Mouse (Mus musculus): ENCODE data around the gene Ormdl1. TPM values are rescaled to one million over a fixed set of nuclear protein-coding genes. Genes with fewer than 3 reads are reported as not detected.
A peak's percentile ranks its signal among the peaks of the same experiment; 100 is the strongest.
"Not testable (repeated sequence)": the region's sequence is repeated elsewhere in the genome, so short reads cannot be mapped to it uniquely, and the experiment has no call there.

The Ormdl1 gene
- polyA plus RNA-seq, 1 experiment from 2014 or later = 48.4 TPM

DNA sequence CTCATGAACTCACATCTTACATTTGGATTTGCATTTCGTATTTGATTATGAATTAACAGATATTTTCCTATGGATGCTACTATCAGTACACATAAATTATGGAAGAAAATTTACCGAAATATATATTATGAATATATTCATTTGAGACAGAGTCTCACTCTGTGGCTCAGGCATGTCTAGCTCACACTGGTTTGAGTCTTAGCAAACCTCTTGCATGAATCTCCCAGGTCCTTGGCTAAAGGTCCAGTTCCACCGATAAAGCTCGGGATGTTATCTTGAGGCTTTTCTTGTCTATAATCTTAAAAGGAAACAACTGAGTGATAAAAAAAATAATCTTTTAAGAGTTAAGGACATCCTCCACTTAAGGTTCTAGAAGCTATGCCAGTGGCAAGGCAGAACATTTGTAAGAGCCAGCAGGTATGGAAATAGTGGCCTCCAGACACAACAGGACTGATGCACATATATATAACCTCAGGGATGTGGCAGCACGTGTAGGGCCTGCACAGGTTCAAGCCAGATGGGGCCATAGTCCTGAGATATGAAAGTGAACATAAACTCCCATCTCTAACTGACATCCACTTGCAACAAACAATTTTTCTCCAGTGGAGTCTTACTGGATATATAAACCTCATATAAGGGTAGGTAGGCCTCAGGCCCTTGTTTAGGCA, 28.1 kb downstream of the Ormdl1 start:
- Histone ChIP-seq H3K9me3 (no peaks in the 10 kb centered on the region), H3K4me2 (no peak overlapping the region), H3K9ac (replicated peaks) (no peak overlapping the region), H3K36me3 (peaks cover 14% of the 10 kb centered on the region), H3K27ac (no peak overlapping the region), H3K4me3 (replicated peaks) (no peak overlapping the region), H3K4me1 (replicated peaks) (no peaks in the 10 kb centered on the region), H3K27me3 (no peaks in the 10 kb centered on the region)
- WGBS = 97% methylated on average over 5 of the region's 5 CpGs
- no peak for ATAC-seq (ENCODE audit: insufficient number of reproducible peaks, insufficient read depth, low FRiP score, low TSS enrichment, low read depth)

DNA sequence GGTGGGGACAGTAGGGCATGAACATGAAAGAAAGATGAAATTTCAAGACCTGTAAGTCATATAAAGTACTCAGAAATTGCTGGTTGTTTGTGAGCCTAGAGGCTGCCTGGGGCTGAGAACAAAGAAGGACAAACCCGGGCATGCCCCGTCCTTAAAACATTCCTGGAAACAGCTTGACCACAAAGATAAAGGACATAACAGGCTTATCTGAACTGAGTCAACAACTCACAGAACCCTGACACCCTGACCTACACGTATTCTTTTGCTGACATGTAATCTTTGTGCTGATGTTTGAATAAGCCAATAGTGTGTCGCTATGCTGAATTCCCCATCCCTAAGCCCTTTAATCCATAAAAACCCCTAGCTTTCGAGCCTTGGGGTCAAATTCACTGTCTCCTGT, 36.6 kb downstream of the Ormdl1 start:
- H3K9me3 ChIP-seq; H3K27ac ChIP-seq; H3K4me2 ChIP-seq; H3K4me1 ChIP-seq (replicated peaks); H3K36me3 ChIP-seq; ATAC-seq (ENCODE audit: insufficient number of reproducible peaks, insufficient read depth, low FRiP score, low TSS enrichment, low read depth); H3K27me3 ChIP-seq; H3K9ac ChIP-seq (replicated peaks); H3K4me3 ChIP-seq (replicated peaks): not testable (repeated sequence)
- WGBS = 90% methylated on average over 5 of the region's 5 CpGs

DNA sequence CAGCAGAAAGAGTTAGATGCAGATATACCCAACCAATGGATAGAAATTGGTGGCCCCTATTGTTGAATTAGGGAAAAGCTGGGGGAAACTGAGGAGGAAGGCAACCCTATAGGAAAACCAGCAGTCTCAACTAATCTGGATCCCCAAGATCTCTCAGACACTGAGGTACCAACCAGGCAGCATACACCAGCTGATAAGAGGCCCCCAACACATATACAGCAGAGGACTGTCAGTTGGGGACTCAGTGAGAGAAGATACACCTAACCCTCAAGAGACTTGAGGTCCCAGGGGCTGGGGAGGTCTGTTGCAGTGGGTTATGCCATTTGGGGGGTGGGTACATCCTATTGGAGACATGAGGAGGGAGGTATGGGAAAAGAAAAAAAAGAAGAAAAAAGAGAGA, 38.6 kb downstream of the Ormdl1 start:
- Histone ChIP-seq H3K27me3 (no peaks in the 10 kb centered on the region), H3K4me3 (replicated peaks) (no peak overlapping the region), H3K4me2 (no peak overlapping the region), H3K27ac (no peak overlapping the region), H3K9ac (replicated peaks) (no peak overlapping the region), H3K4me1 (replicated peaks) (no peaks in the 10 kb centered on the region), H3K36me3 (peaks cover 3% of the 10 kb centered on the region), H3K9me3 (no peaks in the 10 kb centered on the region)
- ATAC-seq (ENCODE audit: insufficient number of reproducible peaks, insufficient read depth, low FRiP score, low TSS enrichment, low read depth) = no peak

DNA sequence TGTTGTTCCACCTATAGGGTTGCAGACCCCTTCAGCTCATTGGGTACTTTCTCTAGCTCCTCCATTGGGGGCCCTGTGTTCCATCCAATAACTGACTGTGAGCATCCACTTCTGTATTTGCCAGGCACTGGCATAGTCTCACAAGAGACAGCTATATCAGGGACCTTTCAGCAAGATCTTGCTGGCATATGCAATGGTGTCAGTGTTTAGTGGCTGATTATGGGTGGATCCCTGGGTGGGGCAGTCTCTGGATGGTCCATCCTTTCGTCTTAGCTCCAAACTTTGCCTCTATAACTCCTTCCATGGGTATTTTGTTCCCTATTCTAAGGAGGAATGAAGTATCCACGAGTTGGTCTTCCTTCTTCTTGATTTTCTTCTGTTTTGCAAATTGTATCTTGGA, 40.5 kb downstream of the Ormdl1 start:
- ATAC-seq (ENCODE audit: insufficient number of reproducible peaks, insufficient read depth, low FRiP score, low TSS enrichment, low read depth); H3K4me1 ChIP-seq (replicated peaks); H3K27me3 ChIP-seq; H3K4me2 ChIP-seq; H3K4me3 ChIP-seq (replicated peaks); H3K9me3 ChIP-seq; H3K9ac ChIP-seq (replicated peaks); H3K27ac ChIP-seq: not testable (repeated sequence)
- peaks cover 22% of the 10 kb centered on the region for H3K36me3 ChIP-seq
- 83% methylated on average over 2 of the region's 2 CpGs for WGBS

DNA sequence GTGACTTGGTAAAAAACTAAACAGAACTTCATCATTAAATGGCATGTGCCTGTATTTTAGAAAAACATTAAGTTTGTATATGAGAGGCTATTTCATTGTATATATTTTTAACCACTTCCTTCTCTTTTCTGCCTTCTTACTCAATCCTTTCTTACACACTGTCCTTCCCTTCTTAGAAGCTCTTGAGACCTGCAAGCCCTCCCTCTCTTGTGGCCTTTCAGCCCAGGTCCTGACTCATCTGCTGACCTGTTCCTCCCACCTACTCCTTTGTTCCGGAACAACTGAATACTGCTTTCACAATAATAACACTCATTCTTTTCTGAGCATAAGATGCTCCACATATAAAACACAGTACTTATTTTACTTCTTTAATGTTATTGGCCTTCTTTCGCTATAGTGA, 44.2 kb downstream of the Ormdl1 start:
- Histone ChIP-seq H3K9ac (replicated peaks) (no peak overlapping the region), H3K27ac (no peak overlapping the region), H3K4me2 (no peak overlapping the region), H3K27me3 (no peaks in the 10 kb centered on the region), H3K4me3 (replicated peaks) (no peak overlapping the region), H3K4me1 (replicated peaks) (no peaks in the 10 kb centered on the region), H3K36me3 (peaks cover 51% of the 10 kb centered on the region), H3K9me3 (peaks cover 10% of the 10 kb centered on the region; the same call in 1 of the 2 replicates)
- ATAC-seq (ENCODE audit: insufficient number of reproducible peaks, insufficient read depth, low FRiP score, low TSS enrichment, low read depth) = no peak
- WGBS = over 99% methylated on average over 2 of the region's 2 CpGs

DNA sequence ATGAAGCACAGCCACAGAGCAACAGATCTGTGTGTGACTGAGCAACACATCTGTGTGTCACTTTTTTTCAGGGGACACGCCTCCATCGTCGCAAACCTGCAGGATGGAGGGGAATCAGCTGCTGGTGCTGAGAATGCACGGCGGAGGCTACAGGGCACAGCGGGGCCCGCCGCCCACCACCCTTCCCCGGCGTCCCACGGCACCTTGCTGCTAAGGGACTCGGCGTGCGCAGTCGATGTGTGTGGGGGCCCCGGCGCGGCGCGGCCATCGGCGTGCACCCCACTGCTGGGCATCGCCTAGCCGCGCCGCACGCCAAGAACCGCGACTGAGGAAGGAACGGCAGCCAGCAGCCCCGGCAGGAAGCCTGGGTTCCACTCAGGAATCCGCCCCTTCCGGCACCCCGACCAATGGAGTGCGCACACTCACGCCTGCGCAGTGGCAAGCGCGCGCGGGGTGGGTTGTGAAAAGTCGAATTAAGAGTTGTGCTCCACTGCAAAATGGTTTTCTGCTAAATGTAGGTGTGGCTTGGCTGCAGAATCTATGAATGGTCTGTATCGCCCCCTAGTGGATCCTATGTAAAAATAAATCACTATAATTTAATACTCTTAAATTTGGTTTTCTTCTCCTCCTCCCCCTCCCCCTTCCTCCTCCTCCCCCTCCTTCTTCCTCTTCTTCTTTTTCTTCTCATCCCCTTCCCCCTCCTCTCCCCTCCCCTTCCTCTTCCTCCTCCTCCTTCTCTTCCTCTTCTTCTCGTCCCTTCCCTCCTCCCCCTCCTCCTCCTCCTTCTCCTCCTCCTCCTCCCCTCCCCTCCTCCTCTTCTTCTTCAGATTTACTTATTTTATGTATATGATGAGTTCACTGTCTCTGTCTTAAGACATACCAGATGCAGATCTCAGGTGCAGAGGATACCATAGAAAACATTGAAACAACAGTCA, 55.7 kb downstream of the Ormdl1 start, which contains the start of the genes Asdurf, Gm28551 and Asnsd1:
TSS of gene Asdurf (minus strand) at position 293 of the 935 bp plus-strand sequence.
TSS of gene Gm28551 (minus strand) at position 341 of the 935 bp plus-strand sequence.
TSS of gene Asnsd1 (minus strand) at position 426 of the 935 bp plus-strand sequence.
- peak within 1 kb of the TSS; percentile 86 for H3K4me3 ChIP-seq (replicated peaks)
- peak within 1 kb of the TSS; percentile 91 for H3K9ac ChIP-seq (replicated peaks)
- no peaks in the 10 kb centered on the region for H3K9me3 ChIP-seq
- peaks cover 7% of the 10 kb centered on the region for H3K4me1 ChIP-seq (replicated peaks)
- peak within 1 kb of the TSS; percentile 57 for H3K4me2 ChIP-seq
- H3K36me3 ChIP-seq = peaks cover 26% of the 10 kb centered on the region
- under 1% methylated on average over 44 of the region's 44 CpGs for WGBS
- peak within 1 kb of the TSS; percentile 90 for H3K27ac ChIP-seq
- H3K27me3 ChIP-seq = no peaks in the 10 kb centered on the region
- peak; percentile 98 for ATAC-seq (ENCODE audit: insufficient number of reproducible peaks, insufficient read depth, low FRiP score, low TSS enrichment, low read depth)

DNA sequence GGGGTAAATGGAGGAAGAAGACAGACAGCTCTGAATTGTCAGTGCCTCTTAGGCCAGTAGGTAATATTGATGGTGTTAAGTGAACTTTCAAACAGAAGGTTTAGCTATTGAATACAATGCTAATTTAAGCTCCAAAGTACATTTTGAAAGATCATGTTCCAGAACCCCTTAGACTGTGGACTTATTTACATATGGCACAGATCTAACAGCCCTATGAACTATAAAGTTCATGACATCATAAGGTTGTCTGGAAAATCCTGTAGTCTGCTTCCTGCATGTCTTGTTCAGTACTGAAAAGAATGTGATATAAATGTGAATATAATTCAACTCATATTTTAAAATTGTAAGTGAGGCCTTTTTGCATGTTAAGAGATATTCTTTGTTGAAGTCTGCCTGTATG, 62.1 kb downstream of the Ormdl1 start:
- Histone ChIP-seq H3K36me3 (no peaks in the 10 kb centered on the region), H3K9me3 (no peaks in the 10 kb centered on the region), H3K4me1 (replicated peaks) (no peaks in the 10 kb centered on the region), H3K27me3 (no peaks in the 10 kb centered on the region), H3K4me3 (replicated peaks) (no peak overlapping the region), H3K4me2 (no peak overlapping the region), H3K27ac (no peak overlapping the region), H3K9ac (replicated peaks) (no peak overlapping the region)
- no peak for ATAC-seq (ENCODE audit: insufficient number of reproducible peaks, insufficient read depth, low FRiP score, low TSS enrichment, low read depth)

Other genes starting within 250 kb of the Ormdl1 start
- gene Mstn, start 235.5 kb upstream of the Ormdl1 start, polyA plus RNA-seq (2016; fragmentation: Nextera tagmentation; extraction: Ambion mirVana) = 6.7 and 7.0 TPM in 2 replicates
- gene 1700019A02Rik, start 109.5 kb upstream of the Ormdl1 start, polyA plus RNA-seq (2016; fragmentation: Nextera tagmentation; extraction: Ambion mirVana) = not detected in 2 replicates
- 29.9 and 31.1 TPM in 2 replicates for gene Pms1, start 77 bp upstream of the Ormdl1 start, polyA plus RNA-seq (2016; fragmentation: Nextera tagmentation; extraction: Ambion mirVana)
- gene Gm28778, start within 50 bp of the Ormdl1 start, polyA plus RNA-seq (2016; fragmentation: Nextera tagmentation; extraction: Ambion mirVana) = not detected in 2 replicates
- 19.6 and 20.0 TPM in 2 replicates for gene Osgepl1, start 16.5 kb downstream of the Ormdl1 start, polyA plus RNA-seq (2016; fragmentation: Nextera tagmentation; extraction: Ambion mirVana)
- 3.8 and 10.0 TPM in 2 replicates for gene Asdurf, start 55.5 kb downstream of the Ormdl1 start, polyA plus RNA-seq (2016; fragmentation: Nextera tagmentation; extraction: Ambion mirVana)
- 0.87 and 1.1 TPM in 2 replicates for gene Gm28551, start 55.6 kb downstream of the Ormdl1 start, polyA plus RNA-seq (2016; fragmentation: Nextera tagmentation; extraction: Ambion mirVana)
- gene Asnsd1, start 55.7 kb downstream of the Ormdl1 start, polyA plus RNA-seq (2016; fragmentation: Nextera tagmentation; extraction: Ambion mirVana) = 89.7 and 91.9 TPM in 2 replicates

All from limb, embryonic 12.5 days (tissue).